Mouse (Mus musculus): ENCODE results near the gene Serpina3j.

- TF ChIP-seq CTCF (conservative IDR thresholded peaks at IDR 0.05; ENCODE audit: insufficient read depth, insufficient read length, low read depth, low read length) (no peak), POLR2A (IDR thresholded peaks at IDR 0.05; ENCODE audit: low read depth, low read length) (no peak)
Observed at GRCm38 (mm10) chr12:104345181-104345580, 30.8 kb downstream of the Serpina3j start.
